Mouse (Mus musculus) NIH3T3 (cell line): ENCODE results near the gene B4galt5.

Source experiments
- DNase-seq: peaks from one replicate; pipeline ENCODE4 v3.0.0-alpha.2; 2012; ENCODE audit warnings: low read depth

B4galt5 gene

GRCm38 (mm10) chr2:167332336-167332987 lies 16.5 kb downstream of the B4galt5 start:
- no peak for DNase-seq

GRCm38 (mm10) chr2:167331432-167331921 lies 17.5 kb downstream of the B4galt5 start:
- peak; percentile 70 for DNase-seq

GRCm38 (mm10) chr2:167330581-167330980 lies 18.4 kb downstream of the B4galt5 start:
- no peak for DNase-seq

GRCm38 (mm10) chr2:167329478-167330262 lies 19.3 kb downstream of the B4galt5 start:
- DNase-seq: peak; percentile 72

- no peak for DNase-seq
Measured at GRCm38 (mm10) chr2:167328340-167328739, 20.6 kb downstream of the B4galt5 start.

GRCm38 (mm10) chr2:167326582-167326981 lies 22.4 kb downstream of the B4galt5 start:
- no peak for DNase-seq

- no peak for DNase-seq
Measured at GRCm38 (mm10) chr2:167324151-167324930, 24.6 kb downstream of the B4galt5 start.

GRCm38 (mm10) chr2:167323116-167323515 lies 25.9 kb downstream of the B4galt5 start:
- no peak for DNase-seq

GRCm38 (mm10) chr2:167321372-167321771 lies 27.6 kb downstream of the B4galt5 start:
- DNase-seq: no peak

GRCm38 (mm10) chr2:167318981-167319380 lies 30.0 kb downstream of the B4galt5 start:
- DNase-seq: no peak

GRCm38 (mm10) chr2:167316724-167317187 lies 32.2 kb downstream of the B4galt5 start:
- DNase-seq: peak; percentile 47

GRCm38 (mm10) chr2:167314491-167314890 lies 34.5 kb downstream of the B4galt5 start:
- no peak for DNase-seq

GRCm38 (mm10) chr2:167313501-167314326 lies 35.3 kb downstream of the B4galt5 start:
- DNase-seq: peak; percentile 82

GRCm38 (mm10) chr2:167310121-167310520 lies 38.9 kb downstream of the B4galt5 start:
- DNase-seq: no peak

GRCm38 (mm10) chr2:167309286-167309685 lies 39.7 kb downstream of the B4galt5 start:
- DNase-seq: no peak

- no peak for DNase-seq
Measured at GRCm38 (mm10) chr2:167307716-167308115, 41.3 kb downstream of the B4galt5 start.

- DNase-seq: no peak
Measured at GRCm38 (mm10) chr2:167306626-167307541, 42.1 kb downstream of the B4galt5 start.

GRCm38 (mm10) chr2:167306273-167306594 lies 42.7 kb downstream of the B4galt5 start:
- DNase-seq: no peak

GRCm38 (mm10) chr2:167305382-167306272 lies 43.4 kb downstream of the B4galt5 start:
- no peak for DNase-seq
